Mouse (Mus musculus) left cerebral cortex, adult 11 months (tissue): Measurements from ENCODE around the gene Gm38100.

Source experiments
- DNase-seq: peaks from one replicate; pipeline ENCODE4 v3.0.0; 2022; ENCODE audit warnings: low spot score

The Gm38100 gene

DNA sequence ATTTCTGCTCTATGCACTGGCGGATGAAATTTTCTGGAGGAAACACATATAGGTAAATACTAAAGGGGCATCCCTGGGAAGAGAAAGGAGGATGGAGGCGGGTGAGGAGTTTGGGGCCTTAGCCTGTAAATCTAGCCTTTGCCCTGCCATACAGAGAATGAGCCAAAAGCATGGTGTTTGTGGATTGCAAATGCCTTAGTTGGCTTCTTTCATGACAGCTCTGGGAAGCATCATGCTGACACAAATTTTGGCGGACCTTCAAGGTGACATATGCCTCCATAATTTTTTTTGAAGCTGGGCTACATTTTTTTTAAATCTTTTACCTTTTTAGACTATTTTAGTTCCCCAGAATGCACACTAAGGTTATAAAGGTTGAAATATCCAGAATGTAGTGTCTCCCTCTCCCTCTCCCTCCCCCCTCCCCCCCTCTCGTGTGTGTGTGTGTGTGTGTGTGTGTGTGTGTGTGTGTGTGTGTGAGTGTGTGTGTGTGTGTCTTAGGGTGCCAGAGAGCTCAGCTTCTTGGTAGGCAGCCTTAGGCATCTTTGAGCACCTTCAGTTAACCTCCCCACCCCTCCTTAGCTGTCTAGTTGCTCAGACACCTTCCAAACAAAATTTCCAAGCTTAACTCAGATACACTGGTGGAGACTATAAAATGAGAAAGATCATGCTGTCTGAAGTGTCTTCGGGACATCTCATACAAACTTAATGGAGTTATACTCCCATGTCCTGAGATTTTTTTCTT is 47.0 kb downstream of the Gm38100 start:
- DNase-seq, result no peak

DNA sequence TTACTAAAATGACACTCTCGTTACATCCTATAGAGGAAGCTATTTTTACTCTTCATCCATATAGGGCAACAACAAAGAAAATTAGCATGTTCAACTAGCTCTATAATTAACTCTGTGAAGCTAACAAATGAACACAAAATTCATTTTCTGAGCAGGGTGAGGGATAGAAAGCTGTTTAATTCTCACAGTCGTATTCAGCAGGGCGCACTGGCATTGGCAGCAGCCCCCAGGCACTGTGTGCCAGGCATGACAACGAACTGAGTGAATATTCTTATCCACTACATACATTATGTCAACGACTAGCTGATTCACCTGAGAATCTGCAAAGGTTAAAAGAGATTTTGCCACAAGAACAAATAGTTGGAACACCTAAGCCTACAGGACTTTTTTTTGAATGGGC is 50.6 kb downstream of the Gm38100 start:
- DNase-seq, result no peak
